Comparison of ENCODE assay signal across 9 mouse cellular contexts in genomic region chr9:21558366-21558765, GRCm38 (mm10). TPM values are rescaled to one million over a fixed set of nuclear protein-coding genes. Genes with fewer than 3 reads are reported as not detected.
A peak's percentile ranks its signal among the peaks of the same experiment; 100 is the strongest.
DNase-seq lines count a peak whose midpoint lies in the region; ATAC-seq and TF ChIP-seq lines count a peak whose summit lies in the region.
"Had no signal": no experiment of that assay in that cellular context is flagged by ENCODE, and none has a peak within 500 bp of the region (broad histone marks: within the 10 kb centered on the region; RNA-seq: fewer than 3 reads in every experiment).

No protein-coding gene starts in this region.

- ATAC-seq in forebrain, embryonic 15.5 days (replicated peaks), result no peak
- no peak for ATAC-seq in forebrain, postnatal 0 days
- ATAC-seq: forebrain, embryonic 16.5 days had no signal

- no peak overlapping the region for H3K4me3 ChIP-seq in MEL (ENCODE audit: control insufficient read depth in 1 of 2, insufficient read depth in 1 of 2, low read depth in 2 of 2, low read length in 2 of 2)
- no peak overlapping the region for H3K4me3 ChIP-seq in forebrain, embryonic 15.5 days
- no peak overlapping the region for H3K4me3 ChIP-seq in forebrain, postnatal 0 days (ENCODE audit: low read depth, low read length)
- H3K4me3 ChIP-seq: limb, embryonic 13.5 days had no signal

- TF ChIP-seq RAD21 in MEL (IDR thresholded peaks at IDR 0.05; ENCODE audit: low read depth, low read length), result no peak

- no peak for TF ChIP-seq CTCF in MEL (IDR thresholded peaks at IDR 0.05 in 2 of 3, conservative IDR thresholded peaks at IDR 0.05 in 1 of 3; ENCODE audit: control insufficient read depth in 1 of 3, insufficient read depth in 1 of 3, low read depth in 2 of 3, low read length in 3 of 3, poor library complexity in 1 of 3, severe bottlenecking in 1 of 3)
- TF ChIP-seq CTCF in forebrain, postnatal 0 days (IDR thresholded peaks at IDR 0.05; ENCODE audit: low read depth), result no peak

- no peak; a peak in 1 of 4 replicates for TF ChIP-seq POLR2A in MEL (IDR thresholded peaks at IDR 0.05; ENCODE audit: control insufficient read depth in 1 of 2, insufficient read depth in 1 of 2, low read depth in 1 of 2, low read length in 2 of 2, poor library complexity in 1 of 2)

- peak; percentile 96 to 97 for TF ChIP-seq EP300 in MEL (IDR thresholded peaks at IDR 0.05; ENCODE audit: low read depth in 1 of 2, low read length in 2 of 2)

- H3K27me3 ChIP-seq in MEL (ENCODE audit: control insufficient read depth in 1 of 2, insufficient read depth in 2 of 2, low read length in 2 of 2), result no peaks in the 10 kb centered on the region
- no peaks in the 10 kb centered on the region for H3K27me3 ChIP-seq in forebrain, embryonic 15.5 days
- H3K27me3 ChIP-seq in forebrain, postnatal 0 days (ENCODE audit: insufficient read depth, low read length), result no peaks in the 10 kb centered on the region
- H3K27me3 ChIP-seq: limb, embryonic 13.5 days had no signal

- H3K4me2 ChIP-seq in forebrain, embryonic 15.5 days (replicated peaks), result no peak overlapping the region
- H3K4me2 ChIP-seq in forebrain, postnatal 0 days (ENCODE audit: low read depth), result no peak overlapping the region
- H3K4me2 ChIP-seq: limb, embryonic 13.5 days had no signal

- no peaks in the 10 kb centered on the region for H3K9me3 ChIP-seq in MEL (replicated peaks; ENCODE audit: insufficient read depth, low read length)
- H3K9me3 ChIP-seq in forebrain, embryonic 15.5 days, result no peaks in the 10 kb centered on the region
- no peaks in the 10 kb centered on the region for H3K9me3 ChIP-seq in forebrain, postnatal 0 days (ENCODE audit: low read length)
- H3K9me3 ChIP-seq: limb, embryonic 13.5 days had no signal

- peak overlapping the region; percentile 38 for H3K27ac ChIP-seq in MEL (ENCODE audit: control insufficient read depth, low read depth, low read length)
- no peak overlapping the region for H3K27ac ChIP-seq in forebrain, embryonic 15.5 days (replicated peaks)
- no peak overlapping the region for H3K27ac ChIP-seq in forebrain, postnatal 0 days (ENCODE audit: low read depth, low read length)
- H3K27ac ChIP-seq: limb, embryonic 13.5 days had no signal

- DNase-seq in MEL (ENCODE audit: low read depth, low spot score), result peak; percentile 86
- DNase-seq in ZHBTc4 (ENCODE audit: low read depth, low spot score), result peak; percentile 35
- peak; percentile 53 for DNase-seq in heart, postnatal 4 days
- peak; percentile 13 for DNase-seq in lung, postnatal 14 days
- no peak for DNase-seq in embryo, embryonic 9.5 days (ENCODE audit: extremely low spot score)
- no peak for DNase-seq in forebrain, postnatal 0 days

- peaks cover 33 to 55% of the 10 kb centered on the region in 2 experiments for H3K36me3 ChIP-seq in MEL (ENCODE audit: control insufficient read depth in 1 of 2, insufficient read depth in 2 of 2, low read length in 2 of 2)
- H3K36me3 ChIP-seq in forebrain, embryonic 15.5 days, result peaks cover 6% of the 10 kb centered on the region; the same call in 1 of the 2 replicates
- peaks cover 4% of the 10 kb centered on the region; the same call in 1 of the 2 replicates for H3K36me3 ChIP-seq in forebrain, postnatal 0 days (ENCODE audit: insufficient read depth)

- H3K4me1 ChIP-seq in MEL (ENCODE audit: control insufficient read depth in 1 of 2, insufficient read depth in 2 of 2, low read length in 2 of 2), result peaks cover 21 to 35% of the 10 kb centered on the region in 2 experiments
- no peaks in the 10 kb centered on the region for H3K4me1 ChIP-seq in forebrain, embryonic 15.5 days
- no peaks in the 10 kb centered on the region for H3K4me1 ChIP-seq in forebrain, postnatal 0 days (ENCODE audit: insufficient read depth)
- H3K4me1 ChIP-seq: limb, embryonic 13.5 days had no signal

- H3K79me2 ChIP-seq in MEL (ENCODE audit: control insufficient read depth, insufficient read depth, low read length, poor library complexity), result peaks cover 55% of the 10 kb centered on the region

- no peak overlapping the region for H3K9ac ChIP-seq in MEL (ENCODE audit: control insufficient read depth, low read depth, low read length, poor library complexity, severe bottlenecking)
- no peak overlapping the region for H3K9ac ChIP-seq in forebrain, embryonic 15.5 days (replicated peaks)
- no peak overlapping the region for H3K9ac ChIP-seq in forebrain, postnatal 0 days
- H3K9ac ChIP-seq: limb, embryonic 13.5 days had no signal

- 82% methylated on average over 4 of the region's 4 CpGs for whole genome bisulfite sequencing in forebrain, embryonic 15.5 days
- 72% methylated on average over 4 of the region's 4 CpGs for WGBS in forebrain, postnatal 0 days

TF ChIP-seq in MEL, 35 proteins besides CTCF, POLR2A, EP300 and RAD21 (continues in another document):
- TF ChIP-seq UBTF (IDR thresholded peaks at IDR 0.05; ENCODE audit: borderline replicate concordance, insufficient read depth, low read depth, low read length) (no peak), MEF2A (IDR thresholded peaks at IDR 0.05; ENCODE audit: extremely low read depth, insufficient replicate concordance, low read depth, low read length, poor library complexity, severe bottlenecking) (no peak; the same call in 1 of the 2 replicates), MYC (IDR thresholded peaks at IDR 0.05; ENCODE audit: low read depth, low read length) (peak; percentile 71; the same call in 1 of the 2 replicates), POLR2AphosphoS5 (IDR thresholded peaks at IDR 0.05; ENCODE audit: borderline replicate concordance, low read depth, low read length) (peak; percentile 74; the same call in 1 of the 2 replicates), JUND (IDR thresholded peaks at IDR 0.05; ENCODE audit: low read depth, low read length) (no peak), SMC3 (IDR thresholded peaks at IDR 0.05; ENCODE audit: low read depth, low read length) (no peak), TCF12 (IDR thresholded peaks at IDR 0.05; ENCODE audit: low read depth, low read length) (peak; percentile 93), SIN3A (IDR thresholded peaks at IDR 0.05; ENCODE audit: low read length) (peak; percentile 28; the same call in 1 of the 2 replicates), MAZ (IDR thresholded peaks at IDR 0.05; ENCODE audit: low read depth, low read length) (no peak), MYB (IDR thresholded peaks at IDR 0.05; ENCODE audit: low read depth, low read length) (0 out of 2 replicates have a peak, but pooled peaks have one; percentile 20), NRF1 (IDR thresholded peaks at IDR 0.05; ENCODE audit: insufficient read depth, low read depth, low read length, poor library complexity, severe bottlenecking) (0 out of 2 replicates have a peak, but pooled peaks have one; percentile 10), HCFC1 (IDR thresholded peaks at IDR 0.05; ENCODE audit: low read depth, low read length) (no peak), ZMIZ1 (IDR thresholded peaks at IDR 0.05; ENCODE audit: low read depth, low read length) (0 out of 2 replicates have a peak, but pooled peaks have one; percentile 6), NELFE (IDR thresholded peaks at IDR 0.05; ENCODE audit: low read depth, low read length) (no peak), MAFK (IDR thresholded peaks at IDR 0.05; ENCODE audit: borderline replicate concordance, low read depth, low read length) (peak; percentile 54; the same call in 1 of the 2 replicates)

RNA-seq across cellular contexts. Expression of gene Carm1, which starts 11.7 kb away (rescaled TPM):
- total RNA-seq in MEL (2012; rRNA removed), result 121 and 131 TPM in 2 replicates
- 100 to 1,000 TPM; 121 to 423 TPM for polyA plus RNA-seq in MEL (2012; ENCODE audit: insufficient read depth in 1 of 2, insufficient read length in 2 of 2, low read depth in 1 of 2, low replicate concordance in 2 of 2, missing spikeins in 1 of 2)
- total RNA-seq in heart, postnatal 4 days (2021), result 10 to 100 TPM; 70.5 to 79.0 TPM
- 37.3 and 46.0 TPM in 2 replicates for polyA plus RNA-seq in forebrain, embryonic 15.5 days (2015; fragmentation: Nextera tagmentation; extraction: Ambion mirVana)
- total RNA-seq in forebrain, postnatal 0 days (2014; rRNA removed), result 64.8 and 81.4 TPM in 2 replicates
- 20.7 and 25.9 TPM in 2 replicates for polyA plus RNA-seq in forebrain, postnatal 0 days (2015; fragmentation: Nextera tagmentation; extraction: Ambion mirVana)

RNA-seq across cellular contexts. Expression of gene AB124611, which starts 32.4 kb away (rescaled TPM):
- 37.2 and 55.2 TPM in 2 replicates for total RNA-seq in MEL (2012; rRNA removed)
- polyA plus RNA-seq in MEL (2012; ENCODE audit: insufficient read depth in 1 of 2, insufficient read length in 2 of 2, low read depth in 1 of 2, low replicate concordance in 2 of 2, missing spikeins in 1 of 2), result 10 to 100 TPM in 1 of 2 experiments, not detected in 1; 58.7 TPM
- total RNA-seq in heart, postnatal 4 days (2021), result 1 to 10 TPM in 1 of 2 experiments, under 1 TPM in 1; 0.95 to 1.1 TPM
- polyA plus RNA-seq in forebrain, embryonic 15.5 days (2015; fragmentation: Nextera tagmentation; extraction: Ambion mirVana), result 3.0 and 3.8 TPM in 2 replicates
- total RNA-seq in forebrain, postnatal 0 days (2014; rRNA removed), result 0.14 and 2.2 TPM in 2 replicates
- 0.87 and 0.98 TPM in 2 replicates for polyA plus RNA-seq in forebrain, postnatal 0 days (2015; fragmentation: Nextera tagmentation; extraction: Ambion mirVana)

RNA-seq across cellular contexts. Expression of gene Timm29, which starts 34.2 kb away (rescaled TPM):
- 74.1 and 87.9 TPM in 2 replicates for total RNA-seq in MEL (2012; rRNA removed)
- 100 to 1,000 TPM in 1 of 2 experiments, 10 to 100 TPM in 1; 45.8 to 163 TPM for polyA plus RNA-seq in MEL (2012; ENCODE audit: insufficient read depth in 1 of 2, insufficient read length in 2 of 2, low read depth in 1 of 2, low replicate concordance in 2 of 2, missing spikeins in 1 of 2)
- 10 to 100 TPM; 32.3 to 36.4 TPM for total RNA-seq in heart, postnatal 4 days (2021)
- 58.8 and 61.2 TPM in 2 replicates for polyA plus RNA-seq in forebrain, embryonic 15.5 days (2015; fragmentation: Nextera tagmentation; extraction: Ambion mirVana)
- total RNA-seq in forebrain, postnatal 0 days (2014; rRNA removed), result 61.2 and 81.5 TPM in 2 replicates
- polyA plus RNA-seq in forebrain, postnatal 0 days (2015; fragmentation: Nextera tagmentation; extraction: Ambion mirVana), result 56.3 and 61.7 TPM in 2 replicates

RNA-seq across cellular contexts. Expression of gene Yipf2, which starts 34.3 kb away (rescaled TPM):
- total RNA-seq in MEL (2012; rRNA removed), result 22.8 and 24.0 TPM in 2 replicates
- 10 to 100 TPM in 1 of 2 experiments, not detected in 1; 84.9 TPM for polyA plus RNA-seq in MEL (2012; ENCODE audit: insufficient read depth in 1 of 2, insufficient read length in 2 of 2, low read depth in 1 of 2, low replicate concordance in 2 of 2, missing spikeins in 1 of 2)
- 1 to 10 TPM; 6.6 to 7.7 TPM for total RNA-seq in heart, postnatal 4 days (2021)
- polyA plus RNA-seq in forebrain, embryonic 15.5 days (2015; fragmentation: Nextera tagmentation; extraction: Ambion mirVana), result 23.1 and 23.7 TPM in 2 replicates
- total RNA-seq in forebrain, postnatal 0 days (2014; rRNA removed), result 10.6 and 16.0 TPM in 2 replicates
- 12.0 and 12.6 TPM in 2 replicates for polyA plus RNA-seq in forebrain, postnatal 0 days (2015; fragmentation: Nextera tagmentation; extraction: Ambion mirVana)

RNA-seq across cellular contexts. Expression of gene Tmed1, which starts 48.3 kb away (rescaled TPM):
- total RNA-seq in MEL (2012; rRNA removed), result 128 and 146 TPM in 2 replicates
- 10 to 100 TPM in 1 of 2 experiments, not detected in 1; 89.4 TPM for polyA plus RNA-seq in MEL (2012; ENCODE audit: insufficient read depth in 1 of 2, insufficient read length in 2 of 2, low read depth in 1 of 2, low replicate concordance in 2 of 2, missing spikeins in 1 of 2)
- total RNA-seq in heart, postnatal 4 days (2021), result 10 to 100 TPM; 38.6 to 46.3 TPM
- 56.4 and 57.7 TPM in 2 replicates for polyA plus RNA-seq in forebrain, embryonic 15.5 days (2015; fragmentation: Nextera tagmentation; extraction: Ambion mirVana)
- total RNA-seq in forebrain, postnatal 0 days (2014; rRNA removed), result 44.2 and 45.1 TPM in 2 replicates
- 51.9 and 52.8 TPM in 2 replicates for polyA plus RNA-seq in forebrain, postnatal 0 days (2015; fragmentation: Nextera tagmentation; extraction: Ambion mirVana)

Comparison
In these comparisons a context has a peak if more than half of its experiments do, and no peak if none do; other contexts are left out.
1. DNase-seq: peak in MEL (single experiment), ZHBTc4 (single experiment), heart, postnatal 4 days (single experiment) and lung, postnatal 14 days (single experiment); none in embryo, embryonic 9.5 days (single experiment) and forebrain, postnatal 0 days (single experiment).
2. RNA of gene AB124611, which starts 32.4 kb away (total RNA-seq): 37.2 to 55.2 TPM in MEL; 0.95 to 1.1 TPM in heart, postnatal 4 days and 0.14 to 2.2 TPM in forebrain, postnatal 0 days; every median in the first group is over 10 times any median in the second.